Mouse (Mus musculus): ENCODE data around the gene Cdc14b. TPM values are rescaled to one million over a fixed set of nuclear protein-coding genes. Genes with fewer than 3 reads are reported as not detected.

Cdc14b gene
- polyA plus RNA-seq, 1 experiment = 4.4 TPM

DNA sequence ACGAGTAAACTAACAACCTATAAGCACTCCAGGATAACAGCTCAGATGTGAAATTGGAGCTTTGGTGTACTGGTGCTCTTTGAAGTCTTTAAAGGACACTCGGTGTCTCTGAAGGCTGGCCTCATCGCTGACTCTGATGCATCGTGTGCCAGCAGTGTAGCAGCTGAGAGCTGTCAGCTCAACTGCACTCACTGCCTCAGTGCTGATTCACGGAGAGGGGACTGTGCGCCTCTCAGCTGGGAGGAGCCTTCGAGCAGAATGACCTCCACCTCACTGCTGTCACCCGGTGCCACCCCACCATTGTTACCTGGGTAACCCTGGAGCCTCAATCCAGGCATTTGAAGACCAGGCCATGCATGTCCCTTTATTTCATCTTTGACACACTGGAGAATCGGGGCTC is 7.9 kb downstream of the Cdc14b start:
- no peak overlapping the region for H3K4me2 ChIP-seq (ENCODE audit: low read depth)

DNA sequence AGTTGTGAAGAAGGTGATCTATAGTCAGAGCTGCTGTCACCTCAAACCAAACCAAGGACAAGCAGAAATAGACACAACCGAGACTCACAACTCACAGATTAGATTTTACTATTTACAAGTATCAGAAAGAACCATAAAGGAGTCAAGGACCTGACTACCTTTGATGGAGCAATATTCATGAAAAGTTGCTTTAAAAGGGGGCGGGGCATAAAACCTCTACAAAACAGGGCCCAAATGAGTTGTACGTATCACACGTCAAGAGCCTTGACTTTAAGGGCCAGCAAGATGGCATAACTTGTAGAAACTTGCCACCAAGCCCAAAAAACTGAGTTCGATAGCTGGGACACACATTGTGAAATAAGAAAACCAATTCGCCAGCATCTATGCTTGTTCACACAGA is 10.5 kb downstream of the Cdc14b start:
- no peaks in the 10 kb centered on the region for H3K36me3 ChIP-seq (ENCODE audit: control insufficient read depth, insufficient read depth)
- TF ChIP-seq REST (IDR thresholded peaks at IDR 0.05; ENCODE audit: insufficient read depth, insufficient read length) = no peak
- no peak for TF ChIP-seq TCF3 (IDR thresholded peaks at IDR 0.05; ENCODE audit: insufficient read length, low read depth)
- TF ChIP-seq MYOD1 (IDR thresholded peaks at IDR 0.05; ENCODE audit: control insufficient read depth in 1 of 3, insufficient read length in 2 of 3, low read depth in 2 of 3) = no peak
- TF ChIP-seq MYOG (IDR thresholded peaks at IDR 0.05; ENCODE audit: control insufficient read depth in 1 of 3, insufficient read depth in 1 of 3, insufficient read length in 2 of 3, low read depth in 2 of 3) = no peak
- no peak for TF ChIP-seq CEBPB (IDR thresholded peaks at IDR 0.05; ENCODE audit: insufficient read depth, poor library complexity, severe bottlenecking)
- no peak for TF ChIP-seq E2F4 (IDR thresholded peaks at IDR 0.05; ENCODE audit: insufficient read depth)
- no peak for TF ChIP-seq TCF12 (IDR thresholded peaks at IDR 0.05; ENCODE audit: insufficient read depth, poor library complexity, severe bottlenecking)
- no peak for TF ChIP-seq MAX (IDR thresholded peaks at IDR 0.05; ENCODE audit: low read depth)
- TF ChIP-seq SRF (IDR thresholded peaks at IDR 0.05; ENCODE audit: control insufficient read depth, insufficient read length, low read depth) = no peak
- TF ChIP-seq POLR2AphosphoS2 (IDR thresholded peaks at IDR 0.05; ENCODE audit: insufficient read length, low read depth) = no peak
- no peak for TF ChIP-seq USF1 (IDR thresholded peaks at IDR 0.05; ENCODE audit: low read depth)
- no peak for TF ChIP-seq POLR2A (IDR thresholded peaks at IDR 0.05; ENCODE audit: insufficient read length, low read depth)
- no peaks in the 10 kb centered on the region for H3K79me2 ChIP-seq (ENCODE audit: control insufficient read depth, insufficient read depth)
- no peak overlapping the region for H3ac ChIP-seq (ENCODE audit: control insufficient read depth, insufficient read length)
- H3K4me3 ChIP-seq = no peak overlapping the region
- no peak overlapping the region for H3K4me2 ChIP-seq (ENCODE audit: low read depth)
- no peaks in the 10 kb centered on the region for H3K27me3 ChIP-seq (ENCODE audit: control insufficient read depth, insufficient read depth, insufficient read length)

More for the DNA sequence above, 7.9 kb downstream of the Cdc14b start:
- H3K4me3 ChIP-seq = no peak overlapping the region
- H3K79me2 ChIP-seq (ENCODE audit: control insufficient read depth, insufficient read depth) = no peaks in the 10 kb centered on the region
- H3ac ChIP-seq (ENCODE audit: control insufficient read depth, insufficient read length) = no peak overlapping the region
- H3K36me3 ChIP-seq (ENCODE audit: control insufficient read depth, insufficient read depth) = no peaks in the 10 kb centered on the region
- TF ChIP-seq MAX (IDR thresholded peaks at IDR 0.05; ENCODE audit: low read depth) = no peak
- TF ChIP-seq TCF3 (IDR thresholded peaks at IDR 0.05; ENCODE audit: insufficient read length, low read depth) = no peak
- TF ChIP-seq USF1 (IDR thresholded peaks at IDR 0.05; ENCODE audit: low read depth) = no peak
- TF ChIP-seq E2F4 (IDR thresholded peaks at IDR 0.05; ENCODE audit: insufficient read depth) = no peak
- no peak for TF ChIP-seq POLR2AphosphoS2 (IDR thresholded peaks at IDR 0.05; ENCODE audit: insufficient read length, low read depth)
- TF ChIP-seq SRF (IDR thresholded peaks at IDR 0.05; ENCODE audit: control insufficient read depth, insufficient read length, low read depth) = no peak
- no peak for TF ChIP-seq REST (IDR thresholded peaks at IDR 0.05; ENCODE audit: insufficient read depth, insufficient read length)
- no peaks in the 10 kb centered on the region for H3K27me3 ChIP-seq (ENCODE audit: control insufficient read depth, insufficient read depth, insufficient read length)

GRCm38 (mm10) chr13:64259903-64260302 is 15.2 kb downstream of the Cdc14b start:
- no peak overlapping the region for H3K4me2 ChIP-seq (ENCODE audit: low read depth)
- H3ac ChIP-seq (ENCODE audit: control insufficient read depth, insufficient read length) = no peak overlapping the region
- no peak for TF ChIP-seq E2F4 (IDR thresholded peaks at IDR 0.05; ENCODE audit: insufficient read depth)
- TF ChIP-seq POLR2AphosphoS2 (IDR thresholded peaks at IDR 0.05; ENCODE audit: insufficient read length, low read depth) = no peak
- no peak for TF ChIP-seq REST (IDR thresholded peaks at IDR 0.05; ENCODE audit: insufficient read depth, insufficient read length)
- no peak for TF ChIP-seq POLR2A (IDR thresholded peaks at IDR 0.05; ENCODE audit: insufficient read length, low read depth)
- no peak for TF ChIP-seq USF1 (IDR thresholded peaks at IDR 0.05; ENCODE audit: low read depth)
- TF ChIP-seq CEBPB (IDR thresholded peaks at IDR 0.05; ENCODE audit: insufficient read depth, poor library complexity, severe bottlenecking) = no peak
- no peak for TF ChIP-seq MYOD1 (IDR thresholded peaks at IDR 0.05; ENCODE audit: control insufficient read depth in 1 of 3, insufficient read length in 2 of 3, low read depth in 2 of 3)
- no peak for TF ChIP-seq TCF12 (IDR thresholded peaks at IDR 0.05; ENCODE audit: insufficient read depth, poor library complexity, severe bottlenecking)
- no peak for TF ChIP-seq MYOG (IDR thresholded peaks at IDR 0.05; ENCODE audit: control insufficient read depth in 1 of 3, insufficient read depth in 1 of 3, insufficient read length in 2 of 3, low read depth in 2 of 3)
- no peak for TF ChIP-seq TCF3 (IDR thresholded peaks at IDR 0.05; ENCODE audit: insufficient read length, low read depth)
- no peak for TF ChIP-seq MAX (IDR thresholded peaks at IDR 0.05; ENCODE audit: low read depth)
- no peak for TF ChIP-seq SRF (IDR thresholded peaks at IDR 0.05; ENCODE audit: control insufficient read depth, insufficient read length, low read depth)
- no peaks in the 10 kb centered on the region for H3K36me3 ChIP-seq (ENCODE audit: control insufficient read depth, insufficient read depth)
- H3K27me3 ChIP-seq (ENCODE audit: control insufficient read depth, insufficient read depth, insufficient read length) = no peaks in the 10 kb centered on the region
- H3K4me3 ChIP-seq = no peak overlapping the region
- peaks cover 2% of the 10 kb centered on the region for H3K79me2 ChIP-seq (ENCODE audit: control insufficient read depth, insufficient read depth)

- Histone ChIP-seq H3K27me3 (ENCODE audit: control insufficient read depth, insufficient read depth, insufficient read length) (no peaks in the 10 kb centered on the region), H3K36me3 (ENCODE audit: control insufficient read depth, insufficient read depth) (no peaks in the 10 kb centered on the region), H3ac (ENCODE audit: control insufficient read depth, insufficient read length) (no peak overlapping the region), H3K4me2 (ENCODE audit: low read depth) (no peak overlapping the region), H3K4me3 (no peak overlapping the region), H3K79me2 (ENCODE audit: control insufficient read depth, insufficient read depth) (peaks cover 11% of the 10 kb centered on the region)
- TF ChIP-seq MYOD1 (IDR thresholded peaks at IDR 0.05; ENCODE audit: control insufficient read depth in 1 of 3, insufficient read length in 2 of 3, low read depth in 2 of 3) (no peak), POLR2A (IDR thresholded peaks at IDR 0.05; ENCODE audit: insufficient read length, low read depth) (no peak), MAX (IDR thresholded peaks at IDR 0.05; ENCODE audit: low read depth) (no peak), SRF (IDR thresholded peaks at IDR 0.05; ENCODE audit: control insufficient read depth, insufficient read length, low read depth) (no peak), REST (IDR thresholded peaks at IDR 0.05; ENCODE audit: insufficient read depth, insufficient read length) (no peak), TCF12 (IDR thresholded peaks at IDR 0.05; ENCODE audit: insufficient read depth, poor library complexity, severe bottlenecking) (no peak), MYOG (IDR thresholded peaks at IDR 0.05; ENCODE audit: control insufficient read depth in 1 of 3, insufficient read depth in 1 of 3, insufficient read length in 2 of 3, low read depth in 2 of 3) (no peak), USF1 (IDR thresholded peaks at IDR 0.05; ENCODE audit: low read depth) (no peak), POLR2AphosphoS2 (IDR thresholded peaks at IDR 0.05; ENCODE audit: insufficient read length, low read depth) (no peak), E2F4 (IDR thresholded peaks at IDR 0.05; ENCODE audit: insufficient read depth) (no peak), CEBPB (IDR thresholded peaks at IDR 0.05; ENCODE audit: insufficient read depth, poor library complexity, severe bottlenecking) (no peak), TCF3 (IDR thresholded peaks at IDR 0.05; ENCODE audit: insufficient read length, low read depth) (no peak)
Observed at GRCm38 (mm10) chr13:64258516-64258821, 16.6 kb downstream of the Cdc14b start.
